Mouse (Mus musculus): Measurements from ENCODE around the gene Arhgap8.

Arhgap8 gene

DNA sequence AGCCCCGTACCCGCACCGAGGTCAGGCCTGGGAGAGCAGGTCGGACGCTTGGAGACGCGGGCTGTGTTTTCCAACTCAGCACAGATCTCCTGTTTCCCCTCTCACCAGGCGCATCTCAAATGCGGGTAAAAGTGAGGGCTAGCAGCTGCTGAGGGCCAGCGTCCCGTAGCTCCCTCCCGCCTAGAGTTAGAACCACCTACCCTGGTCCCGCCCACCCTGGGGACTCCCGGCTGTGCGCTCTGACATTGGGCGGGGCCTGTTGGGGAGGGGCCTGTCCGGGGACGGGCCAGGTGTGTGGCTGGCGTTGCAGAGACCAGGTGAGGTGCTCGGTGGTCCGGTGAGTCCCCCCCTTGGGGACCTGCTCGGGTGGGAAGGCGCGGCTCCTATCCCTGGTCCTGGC, at the start of gene Arhgap8:
Arhgap8 (plus strand) TSS at position 262 of the 400 bp plus-strand sequence.
- DNase-seq (ENCODE audit: low read depth in 2 of 2, low spot score in 2 of 2), result no peak

- DNase-seq (ENCODE audit: low read depth in 2 of 2, low spot score in 2 of 2), result no peak
These were observed 49.2 kb upstream of the Arhgap8 start for GRCm38 (mm10) chr15:84670657-84671055.

- no peak for DNase-seq (ENCODE audit: low read depth in 2 of 2, low spot score in 2 of 2)
These were observed 48.2 kb upstream of the Arhgap8 start for GRCm38 (mm10) chr15:84671401-84672307.

GRCm38 (mm10) chr15:84672308-84672615, 47.6 kb upstream of the Arhgap8 start:
- DNase-seq (ENCODE audit: low read depth in 2 of 2, low spot score in 2 of 2), result no peak

DNA sequence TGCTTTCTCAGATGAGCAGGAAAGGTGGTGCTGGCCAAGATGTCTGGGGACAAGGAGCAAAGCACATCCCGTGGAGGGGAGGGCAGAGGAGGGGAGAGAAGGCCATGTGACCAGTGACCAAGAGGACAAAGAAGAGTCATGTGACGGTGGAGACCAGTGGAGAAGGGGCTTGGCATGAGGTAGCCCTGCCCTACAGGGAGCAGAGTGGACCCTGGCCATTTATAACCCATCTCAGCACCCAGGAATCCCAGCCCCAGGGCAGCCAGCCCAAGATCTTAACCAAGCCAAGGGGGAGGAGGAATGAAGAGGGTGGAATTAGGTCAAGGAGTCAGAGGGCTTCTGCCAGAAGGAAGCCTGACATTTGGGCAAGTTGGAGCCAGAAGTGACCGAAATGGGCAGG, 47.2 kb upstream of the Arhgap8 start:
- no peak for DNase-seq (ENCODE audit: low read depth in 2 of 2, low spot score in 2 of 2)

- DNase-seq (ENCODE audit: low read depth in 2 of 2, low spot score in 2 of 2), result no peak
These were observed 45.4 kb upstream of the Arhgap8 start for GRCm38 (mm10) chr15:84674329-84675067.

DNA sequence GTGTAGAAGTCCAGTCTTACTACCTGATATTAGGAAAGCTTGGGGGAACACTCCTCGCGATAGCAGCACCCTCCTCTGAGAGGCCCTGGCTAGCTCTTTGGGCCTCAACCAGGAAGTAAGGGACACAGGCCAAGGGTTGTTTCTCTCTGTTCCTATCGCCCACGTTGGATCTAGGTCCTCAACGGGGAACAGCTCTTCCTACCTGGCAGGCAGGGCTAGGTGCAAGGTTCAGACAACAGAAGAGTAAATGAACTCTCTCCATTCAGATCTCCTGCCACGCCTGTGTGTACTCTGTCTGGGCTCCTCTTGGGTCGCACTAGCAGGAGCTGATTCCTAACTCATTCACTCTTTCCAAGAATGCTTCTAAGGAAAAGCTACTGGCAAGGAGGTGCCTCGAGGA, 44.5 kb upstream of the Arhgap8 start:
- DNase-seq (ENCODE audit: low read depth in 2 of 2, low spot score in 2 of 2), result no peak

- no peak for DNase-seq (ENCODE audit: low read depth in 2 of 2, low spot score in 2 of 2)
These were observed 41.9 kb upstream of the Arhgap8 start for GRCm38 (mm10) chr15:84677943-84678342.

DNA sequence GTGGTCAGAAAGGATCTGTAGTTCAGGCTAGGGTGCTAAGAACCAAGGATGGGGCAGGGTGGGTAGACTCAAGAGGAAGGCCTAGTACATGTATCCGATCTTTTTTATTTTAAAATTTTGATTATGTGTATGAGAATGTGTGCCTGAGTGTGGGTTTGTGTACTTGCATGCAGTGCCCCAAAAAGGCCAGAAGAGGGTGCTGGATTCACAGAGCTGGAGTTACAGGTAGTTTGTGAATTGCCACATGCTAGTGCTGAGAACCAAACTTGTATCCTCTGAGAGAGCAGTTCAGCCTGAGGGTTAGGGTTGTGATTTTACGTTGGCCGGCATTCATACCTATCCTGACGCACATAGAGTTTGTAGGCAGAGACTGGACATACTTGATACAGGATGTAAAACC, 40.8 kb upstream of the Arhgap8 start:
- DNase-seq (ENCODE audit: low read depth in 2 of 2, low spot score in 2 of 2), result no peak

GRCm38 (mm10) chr15:84679794-84680193, 40.1 kb upstream of the Arhgap8 start:
- DNase-seq (ENCODE audit: low read depth in 2 of 2, low spot score in 2 of 2), result no peak

DNA sequence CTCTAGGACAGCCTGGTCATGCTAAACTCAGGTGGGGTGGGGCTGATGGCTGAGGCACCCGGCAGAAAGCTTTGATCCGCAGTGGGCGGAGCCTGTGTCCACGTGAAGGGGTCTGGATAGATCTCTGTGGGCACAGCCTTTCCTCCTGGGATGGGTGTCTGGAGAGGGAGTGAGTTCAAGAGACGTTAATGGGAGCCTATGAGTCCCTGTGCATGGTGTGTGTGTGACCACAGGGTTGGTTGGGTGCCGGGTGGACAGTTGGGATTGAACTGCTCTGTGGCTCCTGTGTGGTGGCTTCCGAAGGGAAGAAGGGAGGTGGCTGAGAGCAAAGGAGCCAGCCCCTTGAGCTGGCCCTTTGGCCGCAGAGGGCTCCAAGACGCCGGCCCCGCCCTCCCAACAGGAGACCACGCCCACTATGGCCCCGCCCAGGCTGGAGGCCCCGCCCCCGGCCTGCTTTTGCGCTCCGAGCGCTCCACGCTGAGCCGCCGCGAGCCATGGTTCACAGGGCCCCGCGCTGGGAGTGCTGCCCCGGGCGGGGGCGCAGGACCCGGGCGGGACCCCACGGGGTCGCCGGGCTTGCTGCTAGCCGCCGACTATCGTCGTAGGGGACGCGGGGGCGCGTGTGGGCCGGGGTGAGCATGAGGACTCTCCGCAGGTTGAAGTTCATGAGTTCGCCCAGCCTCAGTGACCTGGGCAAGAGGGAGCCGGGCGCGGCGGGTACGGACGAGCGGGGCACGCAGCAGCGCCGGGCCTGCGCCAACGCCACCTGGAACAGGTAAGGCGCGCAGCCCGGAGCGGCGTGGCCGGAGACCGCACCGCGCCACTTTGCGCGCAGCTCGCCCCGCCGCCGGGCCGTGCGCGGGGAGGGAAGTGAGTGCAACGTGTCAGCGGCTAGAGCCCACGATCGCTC, 39.1 kb upstream of the Arhgap8 start:
- DNase-seq (ENCODE audit: low read depth in 2 of 2, low spot score in 2 of 2), result peak; percentile 17 to 42

DNA sequence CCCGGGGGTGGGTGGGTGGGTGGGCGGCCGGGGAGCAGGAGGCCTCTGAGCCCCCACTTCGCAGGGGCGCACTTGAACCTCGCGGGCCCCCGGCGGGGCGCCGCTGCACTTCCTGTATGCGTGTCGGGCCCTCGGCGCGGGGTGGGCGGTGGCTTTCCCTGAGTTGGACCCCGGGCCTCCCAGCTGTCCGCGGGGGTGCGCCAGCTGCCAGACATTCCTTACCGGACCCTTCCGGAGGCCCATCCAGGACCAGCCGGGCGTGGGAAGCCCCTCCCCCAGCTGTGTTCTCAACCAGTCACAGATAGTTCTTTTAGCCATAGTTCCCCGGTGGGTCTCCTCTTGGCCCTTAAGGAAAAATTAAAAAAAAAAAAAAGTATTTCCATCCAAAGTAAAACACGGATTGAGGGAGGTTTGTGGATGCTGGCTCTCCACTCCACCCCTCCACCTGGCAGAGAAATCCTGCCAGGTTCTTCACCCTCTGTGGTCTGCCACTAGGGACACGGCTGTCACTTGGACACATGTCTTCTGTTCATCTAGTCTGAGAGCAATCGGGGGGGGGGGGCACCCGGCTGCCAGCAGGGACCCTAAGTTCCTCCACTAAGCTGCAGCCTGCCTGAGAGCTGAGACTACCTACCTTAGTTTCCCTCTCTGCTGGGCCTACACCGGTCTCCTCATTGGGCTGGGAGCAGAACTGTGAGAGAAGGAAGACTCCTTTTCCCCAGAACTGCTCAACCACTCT, 38.2 kb upstream of the Arhgap8 start:
- no peak for DNase-seq (ENCODE audit: low read depth in 2 of 2, low spot score in 2 of 2)

DNA sequence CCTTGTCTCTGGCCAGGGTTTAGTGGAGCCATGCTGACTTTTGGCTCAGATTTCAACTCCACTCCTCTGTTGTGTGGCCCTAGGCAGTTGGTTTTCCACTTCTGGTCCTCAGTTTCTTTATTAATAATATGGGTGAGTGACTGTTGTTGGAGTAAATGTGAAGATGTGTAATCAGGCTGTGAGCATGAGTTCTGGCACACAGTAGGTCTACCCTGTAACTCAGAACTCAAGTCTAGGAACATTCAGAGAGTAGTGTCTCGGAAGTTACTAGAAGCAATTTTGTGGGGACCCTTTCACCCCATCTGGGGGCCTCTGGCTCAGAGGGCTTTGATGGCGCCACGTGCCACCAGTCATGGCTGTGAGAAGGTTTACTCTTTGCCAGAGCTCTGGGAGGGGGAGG, 37.6 kb upstream of the Arhgap8 start:
- DNase-seq (ENCODE audit: low read depth in 2 of 2, low spot score in 2 of 2), result no peak

- DNase-seq (ENCODE audit: low read depth in 2 of 2, low spot score in 2 of 2), result no peak
These were observed 37.0 kb upstream of the Arhgap8 start for GRCm38 (mm10) chr15:84682821-84683220.

DNA sequence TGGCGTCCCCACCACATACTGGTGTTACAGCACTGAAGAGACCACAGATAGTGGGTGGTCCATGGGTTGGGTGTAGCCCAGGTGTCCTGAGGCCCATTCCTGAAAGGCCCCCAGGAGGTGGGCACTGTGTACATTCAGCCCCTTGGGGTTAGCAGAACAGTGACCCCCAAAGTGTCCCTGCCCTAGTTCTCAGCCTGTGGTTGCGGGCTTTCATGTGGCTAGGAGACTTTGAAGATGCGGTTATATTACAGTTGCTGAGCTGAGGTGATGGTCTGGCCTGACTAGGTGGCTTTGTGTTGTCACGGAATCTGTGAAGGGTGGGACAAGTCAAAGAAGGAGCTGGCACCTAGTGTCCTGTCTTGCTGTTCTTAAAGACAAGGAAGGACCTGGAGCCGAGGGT, 35.3 kb upstream of the Arhgap8 start:
- no peak for DNase-seq (ENCODE audit: low read depth in 2 of 2, low spot score in 2 of 2)

- no peak for DNase-seq (ENCODE audit: low read depth in 2 of 2, low spot score in 2 of 2)
These were observed 34.4 kb upstream of the Arhgap8 start for GRCm38 (mm10) chr15:84685417-84685816.

DNA sequence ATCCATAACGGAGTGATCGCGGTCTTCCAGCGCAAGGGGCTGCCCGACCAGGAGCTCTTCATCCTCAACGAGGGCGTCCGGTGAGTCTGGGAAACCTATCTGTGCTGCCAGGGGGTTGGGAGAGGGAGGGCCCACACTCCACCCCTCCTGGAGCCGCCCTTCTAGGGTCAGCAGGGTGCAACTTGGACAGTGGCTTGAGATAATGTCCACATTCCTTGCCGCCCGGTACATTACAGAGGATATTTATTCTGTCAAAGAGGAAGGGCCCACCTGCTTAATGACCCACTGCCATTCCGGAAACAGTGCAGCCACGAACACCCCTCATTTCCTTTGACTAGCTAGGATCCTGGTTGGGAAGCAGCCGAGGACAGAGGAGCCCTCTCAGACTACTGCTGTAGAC, 31.9 kb upstream of the Arhgap8 start:
- no peak for DNase-seq (ENCODE audit: low read depth in 2 of 2, low spot score in 2 of 2)

DNA sequence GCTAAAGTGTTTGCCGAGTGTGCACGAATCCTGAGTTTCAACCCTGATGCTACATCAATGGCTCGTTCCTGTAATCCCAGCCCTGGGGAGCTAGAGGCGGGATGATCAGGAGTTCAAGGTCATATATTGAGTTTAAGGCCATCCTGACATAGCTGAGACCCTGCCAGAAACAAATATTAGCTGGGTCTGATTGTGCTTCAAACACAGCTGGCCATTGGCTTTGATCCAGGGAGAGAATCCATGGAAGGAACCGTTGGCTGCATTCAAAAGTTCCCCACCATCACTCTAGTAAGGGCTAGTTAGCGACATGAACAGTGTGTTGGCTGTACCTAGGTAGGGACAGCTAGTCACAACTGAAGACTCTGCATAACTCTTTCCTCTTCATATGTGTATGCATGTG, 30.5 kb upstream of the Arhgap8 start:
- DNase-seq (ENCODE audit: low read depth in 2 of 2, low spot score in 2 of 2), result no peak

GRCm38 (mm10) chr15:84691513-84691912, 28.3 kb upstream of the Arhgap8 start:
- no peak for DNase-seq (ENCODE audit: low read depth in 2 of 2, low spot score in 2 of 2)

DNA sequence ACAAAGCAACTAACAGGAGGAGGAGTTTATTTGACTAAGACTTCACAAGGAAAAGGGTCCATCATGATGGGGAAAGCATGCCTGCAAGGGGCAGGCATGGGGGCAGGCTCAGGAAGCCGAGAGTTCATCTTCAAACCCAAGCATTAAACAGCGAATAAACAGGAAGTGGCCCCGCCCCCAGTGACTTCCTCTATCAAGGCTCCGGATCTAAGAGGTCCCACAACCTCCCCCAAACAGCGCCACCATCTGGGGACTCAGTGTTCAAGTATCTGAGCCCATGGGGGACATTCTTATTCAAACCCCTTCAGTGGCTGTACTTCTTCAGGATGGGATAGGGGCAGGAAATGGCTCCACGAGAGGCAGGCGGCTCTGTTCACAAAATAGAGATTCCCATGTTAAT, 27.2 kb upstream of the Arhgap8 start:
- no peak for DNase-seq (ENCODE audit: low read depth in 2 of 2, low spot score in 2 of 2)

- no peak for DNase-seq (ENCODE audit: low read depth in 2 of 2, low spot score in 2 of 2)
These were observed 23.8 kb upstream of the Arhgap8 start for GRCm38 (mm10) chr15:84696021-84696420.
